Mouse (Mus musculus) Patski (cell line): ENCODE data around the gene Hbb-bs. TPM values are rescaled to one million over a fixed set of nuclear protein-coding genes. Genes with fewer than 3 reads are reported as not detected.
A peak's percentile ranks its signal among the peaks of the same experiment; 100 is the strongest.

ENCODE experiments used
- ATAC-seq: fragments of 100-300 bp; one replicate; pipeline ENCODE4 v1.8.0; 2021
- CTCF ChIA-PET: fragments of 350-600 bp; sonication (Branson Sonifier 250); formaldehyde crosslinking; loops from one replicate; lab custom pipeline; 2022; ENCODE audit warnings: inconsistent platforms; lab: Charles Lee
- POLR2A ChIA-PET: fragments of 350-600 bp; sonication (Branson Sonifier 250); formaldehyde crosslinking; loops from one replicate; lab custom pipeline; 2022; ENCODE audit warnings: antibody characterized with exemption, inconsistent platforms; lab: Charles Lee
- DNase-seq: peaks from one replicate; pipeline ENCODE4 v3.0.0-alpha.2; 2011; ENCODE audit warnings: low read depth, low spot score
- H3K27me3 ChIP-seq: fragments of 371-371 bp; one replicate; pipeline ENCODE4 v1.5.1; 2021
- CTCF ChIP-seq: fragments of 100-300 bp; IDR thresholded peaks from one replicate; pipeline ENCODE4 v1.5.1; 2021
- in situ Hi-C: fragments of 300-500 bp; cut with MboI; formaldehyde crosslinking; loops from 3 replicates; pipeline ENCODE4 v1.11.1; 2018; ENCODE audit warnings: low pct_unique_long_range_greater_than_20kb, mixed read lengths
- polyA plus RNA-seq: library from polyadenylated mRNA; unstranded; gene quantifications from one replicate; pipeline ENCODE4 v1.2.3, GENCODE M21; 2021

Gene Hbb-bs
- polyA plus RNA-seq: not detected

DNA sequence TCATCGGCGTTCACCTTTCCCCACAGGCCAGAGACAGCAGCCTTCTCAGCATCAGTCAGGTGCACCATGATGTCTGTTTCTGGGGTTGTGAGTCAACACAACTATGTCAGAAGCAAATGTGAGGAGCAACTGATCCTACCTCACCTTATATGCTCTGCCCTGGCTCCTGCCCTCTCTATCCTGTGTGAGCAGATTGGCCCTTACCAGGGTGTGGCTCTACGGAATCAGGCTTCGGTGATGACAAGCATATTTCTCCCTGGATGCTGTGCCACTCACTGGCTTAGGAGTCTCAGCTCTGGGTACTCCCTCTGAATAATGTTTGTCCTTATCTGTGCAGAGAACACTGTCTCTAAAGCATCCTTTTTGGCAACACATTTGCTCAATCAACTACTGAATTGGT, at the start of gene Hbb-bs:
Gene Hbb-bs (minus strand): TSS at position 289 of the 400 bp plus-strand sequence.
- in situ Hi-C loops: no loop called here
- DNase-seq: no peak
- H3K27me3 ChIP-seq: no peaks in the 10 kb centered on the region
- CTCF ChIA-PET: no interaction called here
- no peak for TF ChIP-seq CTCF
- POLR2A ChIA-PET: no interaction called here
- no peak for ATAC-seq

DNA sequence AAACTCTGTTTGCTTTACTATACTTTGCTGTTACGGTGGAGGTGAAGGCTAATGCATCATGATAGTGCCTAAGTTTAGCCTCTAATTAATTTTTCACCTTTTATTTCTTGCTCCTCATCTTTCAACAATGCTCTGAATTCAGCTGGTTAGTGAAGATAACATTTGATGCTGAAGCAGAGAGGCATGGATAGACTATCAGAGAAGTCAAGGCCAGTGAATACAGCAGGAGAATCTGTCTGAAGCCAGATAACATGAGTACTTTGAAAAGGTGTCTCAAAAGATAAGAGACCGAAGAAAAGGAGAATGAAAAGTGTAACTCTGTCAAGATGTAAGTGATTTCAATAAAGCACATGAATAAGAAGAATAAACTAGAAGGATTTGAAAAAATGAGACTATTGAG, 49.2 kb upstream of the Hbb-bs start:
- CTCF ChIA-PET: no interaction called here
- ATAC-seq: no peak
- POLR2A ChIA-PET: no interaction called here

DNA sequence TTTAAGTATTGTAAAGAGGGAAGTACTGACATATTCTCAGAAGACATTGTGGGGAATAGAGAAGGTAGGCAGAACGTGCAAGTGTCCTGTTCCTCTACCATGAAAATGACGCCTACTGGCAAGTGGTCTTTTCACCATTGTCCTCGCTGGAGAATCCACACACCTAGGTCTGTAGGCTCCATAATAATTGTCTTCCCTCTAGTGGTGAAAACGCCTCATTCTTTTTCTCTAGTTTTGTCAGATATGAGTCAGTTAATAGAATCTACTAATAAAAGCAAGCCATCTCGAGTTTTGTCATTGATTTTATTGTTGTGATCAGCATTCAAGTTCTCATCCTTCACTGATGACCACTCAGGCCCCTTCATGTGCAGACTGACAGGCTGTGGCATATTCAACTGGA, 46.6 kb upstream of the Hbb-bs start:
- TF ChIP-seq CTCF: no peak
- POLR2A ChIA-PET: no interaction called here
- no peaks in the 10 kb centered on the region for H3K27me3 ChIP-seq
- in situ Hi-C loops: no loop called here
- DNase-seq: no peak
- no peak for ATAC-seq
- CTCF ChIA-PET: no interaction called here

More for the DNA sequence above, 49.2 kb upstream of the Hbb-bs start:
- TF ChIP-seq CTCF: no peak
- in situ Hi-C loops: no loop called here
- DNase-seq: no peak
- no peaks in the 10 kb centered on the region for H3K27me3 ChIP-seq

DNA sequence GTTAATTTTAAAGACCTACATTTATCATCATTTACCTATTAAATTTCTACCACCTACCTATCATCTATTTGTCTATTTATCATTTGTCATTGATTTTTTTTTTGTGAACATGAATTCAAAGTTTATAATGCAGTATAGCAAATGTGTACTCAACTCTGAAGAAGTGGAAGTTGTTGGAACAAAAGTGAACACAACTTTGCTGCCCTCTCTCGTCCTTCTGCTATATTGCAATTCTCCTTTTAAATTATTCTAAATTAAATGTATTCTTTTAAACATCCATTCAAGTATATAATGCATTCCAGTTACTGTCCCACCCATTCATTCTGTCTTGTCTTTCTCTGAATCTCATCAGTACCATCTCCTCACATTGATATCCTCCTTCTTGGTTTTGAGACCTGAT, 45.2 kb upstream of the Hbb-bs start:
- DNase-seq (no peak), ATAC-seq (no peak)
- TF ChIP-seq CTCF: peak; percentile 8
- no peaks in the 10 kb centered on the region for H3K27me3 ChIP-seq
- in situ Hi-C loops: no loop called here
- ChIA-PET CTCF (no interaction called here), POLR2A (no interaction called here)

DNA sequence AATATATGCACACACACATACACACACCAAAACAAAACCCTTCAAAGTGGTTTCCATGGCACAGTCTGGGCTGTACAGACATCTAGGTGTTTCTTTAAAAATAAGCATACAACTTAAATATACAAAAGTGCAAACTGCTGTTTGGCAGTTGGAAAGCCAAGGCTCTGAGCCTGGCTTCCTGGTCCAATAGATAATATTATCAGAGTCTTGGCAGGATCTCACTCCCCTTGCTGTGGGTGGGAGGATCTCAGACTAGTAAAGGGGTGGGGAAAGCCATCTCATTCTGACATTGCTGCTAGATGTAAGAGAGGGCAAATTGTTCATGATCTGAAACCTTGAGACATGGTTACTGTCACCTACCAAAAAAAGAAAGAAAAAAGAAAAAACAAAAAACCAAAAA, 42.8 kb upstream of the Hbb-bs start:
- no peak for DNase-seq
- CTCF ChIA-PET: no interaction called here
- in situ Hi-C loops: no loop called here
- POLR2A ChIA-PET: no interaction called here
- ATAC-seq: no peak
- TF ChIP-seq CTCF: no peak
- H3K27me3 ChIP-seq: no peaks in the 10 kb centered on the region

DNA sequence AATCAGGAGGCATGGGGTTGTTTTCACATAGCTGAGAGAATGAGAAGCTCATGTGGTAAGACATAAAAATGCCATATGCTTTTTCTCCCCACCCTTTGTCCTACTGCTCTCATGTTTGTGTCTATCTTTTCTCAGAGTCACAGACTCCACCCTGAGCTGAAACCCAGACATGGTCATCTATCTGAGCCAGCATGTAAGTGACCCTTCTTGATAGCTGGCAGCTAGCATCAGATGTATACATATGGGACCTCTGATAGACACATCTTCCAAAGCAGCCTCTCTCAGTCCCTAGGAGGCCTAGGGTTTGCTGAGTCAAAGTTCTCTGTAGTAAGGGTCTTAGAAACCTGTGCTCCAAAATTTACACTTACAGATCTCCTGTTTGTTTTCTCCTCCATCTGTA, 37.8 kb upstream of the Hbb-bs start:
- DNase-seq: no peak
- H3K27me3 ChIP-seq: no peaks in the 10 kb centered on the region
- CTCF ChIA-PET: interaction anchor here (1.4 kb wide), 1 partner anchor 29 kb away, joined by 3 read pairs; the partner anchor contains the start of gene Olfr64
- in situ Hi-C loops: no loop called here
- no peak for ATAC-seq
- POLR2A ChIA-PET: no interaction called here
- no peak for TF ChIP-seq CTCF

DNA sequence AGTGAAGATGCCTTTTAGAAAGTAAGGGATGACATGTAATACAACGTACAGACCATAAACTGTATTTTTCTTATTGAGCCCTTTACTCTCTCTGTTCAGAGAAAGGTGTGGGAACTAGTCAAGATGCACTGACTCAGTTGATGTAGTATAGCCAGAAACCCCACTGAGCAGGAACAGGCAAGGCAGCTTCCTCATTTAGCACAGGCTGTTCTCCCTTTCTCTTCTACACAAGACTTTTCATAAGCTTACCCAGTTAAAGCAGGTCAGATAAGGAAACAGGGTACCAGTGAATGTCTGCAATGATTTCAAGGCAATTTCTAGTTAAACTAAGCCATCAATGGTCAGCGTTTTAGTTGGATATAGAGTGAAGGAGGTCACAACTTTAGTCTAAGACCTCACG, 33.6 kb upstream of the Hbb-bs start:
- ChIA-PET POLR2A (no interaction called here), CTCF (no interaction called here)

DNA sequence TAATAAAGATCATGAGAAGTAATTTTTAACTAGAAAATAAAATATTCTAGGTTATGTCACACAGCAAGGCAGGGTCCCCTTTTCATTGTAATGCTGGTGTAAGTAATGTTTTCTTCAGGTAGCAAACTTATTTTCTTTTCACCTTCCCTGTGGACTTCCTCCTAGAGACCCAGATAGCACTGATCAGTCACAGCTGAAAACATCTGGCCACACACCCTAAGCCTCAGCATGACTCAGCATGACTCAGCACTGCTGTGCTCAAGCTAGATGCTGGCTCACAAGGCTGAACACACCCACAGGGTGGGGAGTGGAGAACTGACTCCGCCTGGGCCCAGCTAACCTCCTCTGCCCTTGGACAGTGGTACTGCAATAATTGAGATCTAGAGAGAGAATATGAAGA, 33.0 kb upstream of the Hbb-bs start:
- ChIA-PET CTCF (no interaction called here), POLR2A (no interaction called here)
- TF ChIP-seq CTCF: no peak
- H3K27me3 ChIP-seq: no peaks in the 10 kb centered on the region
- in situ Hi-C loops: no loop called here
- DNase-seq (no peak), ATAC-seq (no peak)

More for the DNA sequence above, 33.6 kb upstream of the Hbb-bs start:
- ATAC-seq (no peak), DNase-seq (no peak)
- in situ Hi-C loops: no loop called here
- TF ChIP-seq CTCF: no peak
- no peaks in the 10 kb centered on the region for H3K27me3 ChIP-seq

DNA sequence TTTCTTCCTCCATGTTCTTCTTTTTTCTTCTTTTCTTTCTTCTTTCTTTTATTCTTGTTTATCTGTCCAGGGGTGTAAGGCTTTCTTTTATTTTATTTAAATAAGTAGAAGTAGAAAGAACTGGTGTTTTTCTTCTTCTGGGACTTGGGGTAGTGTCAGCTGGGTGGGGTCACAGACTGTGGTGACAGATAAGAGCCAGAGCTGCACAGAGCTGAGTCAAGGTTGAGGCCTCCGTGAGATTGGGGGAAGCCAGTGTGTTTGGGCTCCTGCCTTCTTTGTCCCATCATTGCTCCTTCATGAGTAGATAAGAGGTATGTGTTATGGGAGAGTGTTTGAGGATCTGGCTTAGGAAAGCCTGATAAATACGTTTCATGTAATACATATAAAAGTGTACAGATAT, 31.2 kb upstream of the Hbb-bs start:
- DNase-seq (no peak), ATAC-seq (no peak)
- ChIA-PET CTCF (no interaction called here), POLR2A (no interaction called here)
- H3K27me3 ChIP-seq: no peaks in the 10 kb centered on the region
- TF ChIP-seq CTCF: no peak
- in situ Hi-C loops: no loop called here

DNA sequence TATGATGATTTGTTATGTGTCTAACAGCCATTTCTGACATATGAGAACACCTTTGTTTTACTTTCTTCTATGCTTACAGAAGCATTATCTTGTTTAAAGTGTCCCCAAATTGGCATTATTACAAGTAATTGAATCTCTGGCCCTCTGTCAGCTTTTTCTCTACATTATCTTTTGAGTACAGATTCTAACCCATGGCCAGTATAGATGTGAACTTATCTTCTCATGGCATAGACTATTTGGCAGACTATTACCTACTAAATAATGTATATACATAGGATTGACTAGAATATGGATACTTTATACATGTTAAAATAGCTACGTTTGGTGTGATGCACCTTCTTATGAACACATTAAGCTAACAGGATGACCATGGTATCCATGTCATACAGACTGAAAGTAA, 26.8 kb upstream of the Hbb-bs start:
- ChIA-PET CTCF (no interaction called here), POLR2A (no interaction called here)
- no peaks in the 10 kb centered on the region for H3K27me3 ChIP-seq
- in situ Hi-C loops: no loop called here
- TF ChIP-seq CTCF: no peak
- ATAC-seq (no peak), DNase-seq (no peak)

DNA sequence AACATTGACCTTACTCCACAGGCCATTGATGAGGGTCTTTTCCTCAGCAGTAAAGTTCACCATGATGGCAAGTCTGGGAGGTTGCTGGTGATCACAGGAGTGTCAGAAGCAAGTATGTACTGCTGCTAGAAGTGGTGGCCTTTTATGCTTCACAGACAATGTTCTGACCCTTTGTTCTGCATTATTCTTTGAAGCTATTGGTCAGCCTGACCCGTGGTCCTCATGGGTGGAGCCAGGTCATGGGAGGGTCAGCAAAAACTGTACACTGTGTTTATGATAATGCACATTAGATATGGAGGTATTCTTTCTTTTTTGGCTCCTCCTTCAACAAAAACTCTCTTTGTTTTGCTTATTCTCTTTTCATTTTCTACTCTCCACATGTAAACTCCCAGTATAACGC, 25.2 kb upstream of the Hbb-bs start, which contains the start of gene Hbb-y:
Gene Hbb-y (minus strand): TSS at position 127 of the 400 bp plus-strand sequence.
- no peak for TF ChIP-seq CTCF
- H3K27me3 ChIP-seq: no peaks in the 10 kb centered on the region
- ChIA-PET CTCF (no interaction called here), POLR2A (no interaction called here)
- DNase-seq (no peak), ATAC-seq (no peak)
- in situ Hi-C loops: no loop called here
